Mouse (Mus musculus): ENCODE results near the gene Herc1. TPM values are rescaled to one million over a fixed set of nuclear protein-coding genes. Genes with fewer than 3 reads are reported as not detected.

Herc1 gene
- polyA plus RNA-seq, 1 experiment from 2014 or later: 24.9 TPM

DNA sequence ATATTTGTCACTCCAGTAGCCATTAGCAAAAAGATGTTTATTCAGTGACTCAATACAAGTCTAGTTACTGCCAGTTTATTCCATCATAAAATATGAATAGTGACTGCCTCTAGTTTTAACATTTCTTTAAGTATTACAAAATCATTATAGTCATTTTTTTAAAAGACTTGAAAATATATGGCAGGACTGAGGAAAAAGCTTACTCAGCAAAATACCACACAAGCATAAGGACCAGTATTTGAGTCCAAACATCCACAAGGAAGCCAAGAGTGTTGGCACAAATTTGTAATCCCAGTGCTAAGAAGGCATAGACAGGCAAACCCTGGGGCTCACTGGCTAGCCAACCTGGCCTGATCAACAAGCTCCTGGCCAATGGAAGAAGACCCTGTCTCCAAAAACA is 143.7 kb downstream of the Herc1 start:
- H3K4me3 ChIP-seq (ENCODE audit: low read depth, low read length): no peak overlapping the region
- no peak for DNase-seq (ENCODE audit: low spot score)

DNA sequence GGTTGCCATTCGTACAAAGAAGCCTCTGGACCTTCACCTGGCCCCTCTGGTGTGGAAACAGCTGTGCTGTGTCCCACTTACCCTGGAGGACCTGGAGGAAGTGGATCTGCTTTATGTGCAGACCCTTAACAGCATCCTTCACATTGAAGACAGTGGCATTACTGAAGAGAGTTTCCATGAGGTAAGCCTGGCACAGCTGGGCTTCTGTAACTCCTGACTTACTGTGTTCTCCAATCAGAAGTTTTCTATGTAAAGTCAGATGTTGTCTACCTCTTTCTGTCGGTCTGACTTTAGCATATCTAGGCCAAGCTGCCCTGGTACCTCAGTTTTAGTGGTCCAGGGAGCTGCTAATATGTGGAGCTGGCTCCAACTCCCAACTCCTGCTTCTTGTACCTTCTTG is 151.0 kb downstream of the Herc1 start:
- no peak for DNase-seq (ENCODE audit: low spot score)
- 76% methylated on average over 2 of the region's 2 CpGs for WGBS
- no peak overlapping the region for H3K9ac ChIP-seq (ENCODE audit: low read length)
- peaks cover 26% of the 10 kb centered on the region for H3K36me3 ChIP-seq (ENCODE audit: control insufficient read depth, insufficient read depth, low read length)
- no peak overlapping the region for H3K27ac ChIP-seq (replicated peaks; ENCODE audit: low read depth, low read length)
- no peaks in the 10 kb centered on the region for H3K27me3 ChIP-seq (ENCODE audit: control insufficient read depth, insufficient read depth, low read length)
- H3K4me3 ChIP-seq (ENCODE audit: low read depth, low read length): no peak overlapping the region
- no peak overlapping the region for H3K4me2 ChIP-seq (ENCODE audit: low read depth, severe bottlenecking)
- ATAC-seq (ENCODE audit: insufficient number of reproducible peaks, low FRiP score, low TSS enrichment, low read depth): no peak
- H3K4me1 ChIP-seq (ENCODE audit: control insufficient read depth, insufficient read depth, low read length): no peaks in the 10 kb centered on the region
- H3K9me3 ChIP-seq (ENCODE audit: control insufficient read depth, low read length): no peaks in the 10 kb centered on the region

More for the DNA sequence above, 143.7 kb downstream of the Herc1 start:
- Histone ChIP-seq H3K4me2 (ENCODE audit: low read depth, severe bottlenecking) (no peak overlapping the region), H3K9ac (ENCODE audit: low read length) (no peak overlapping the region), H3K27me3 (ENCODE audit: control insufficient read depth, insufficient read depth, low read length) (no peaks in the 10 kb centered on the region), H3K27ac (replicated peaks; ENCODE audit: low read depth, low read length) (no peak overlapping the region), H3K9me3 (ENCODE audit: control insufficient read depth, low read length) (no peaks in the 10 kb centered on the region), H3K4me1 (ENCODE audit: control insufficient read depth, insufficient read depth, low read length) (no peaks in the 10 kb centered on the region), H3K36me3 (ENCODE audit: control insufficient read depth, insufficient read depth, low read length) (peaks cover 20% of the 10 kb centered on the region; the same call in 1 of the 2 replicates)
- no peak for ATAC-seq (ENCODE audit: insufficient number of reproducible peaks, low FRiP score, low TSS enrichment, low read depth)

- Histone ChIP-seq H3K9ac (ENCODE audit: low read length) (no peak overlapping the region), H3K4me2 (ENCODE audit: low read depth, severe bottlenecking) (no peak overlapping the region), H3K27me3 (ENCODE audit: control insufficient read depth, insufficient read depth, low read length) (no peaks in the 10 kb centered on the region), H3K27ac (replicated peaks; ENCODE audit: low read depth, low read length) (no peak overlapping the region), H3K4me1 (ENCODE audit: control insufficient read depth, insufficient read depth, low read length) (no peaks in the 10 kb centered on the region), H3K9me3 (ENCODE audit: control insufficient read depth, low read length) (no peaks in the 10 kb centered on the region), H3K36me3 (ENCODE audit: control insufficient read depth, insufficient read depth, low read length) (peaks cover 32% of the 10 kb centered on the region), H3K4me3 (ENCODE audit: low read depth, low read length) (no peak overlapping the region)
- WGBS: 86% methylated on average over 4 of the region's 4 CpGs
- ATAC-seq (ENCODE audit: insufficient number of reproducible peaks, low FRiP score, low TSS enrichment, low read depth) (no peak), DNase-seq (ENCODE audit: low spot score) (no peak)
Measured at GRCm38 (mm10) chr9:66503879-66504411, 153.7 kb downstream of the Herc1 start.

DNA sequence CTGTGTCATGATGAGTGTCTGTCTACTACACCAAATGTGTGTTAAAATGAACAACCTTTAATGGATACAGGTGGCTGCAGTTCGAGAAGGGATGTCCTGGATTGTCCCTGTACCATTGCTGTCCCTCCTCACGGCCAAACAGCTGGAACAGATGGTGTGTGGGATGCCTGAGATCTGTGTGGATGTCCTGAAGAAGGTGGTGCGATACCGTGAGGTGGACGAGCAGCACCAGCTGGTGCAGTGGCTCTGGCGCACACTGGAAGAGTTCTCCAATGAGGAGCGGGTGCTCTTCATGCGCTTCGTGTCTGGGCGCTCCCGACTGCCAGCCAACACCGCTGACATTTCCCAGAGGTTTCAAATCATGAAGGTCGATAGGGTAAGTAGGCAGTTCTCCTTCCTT is 154.3 kb downstream of the Herc1 start:
- Histone ChIP-seq H3K27me3 (ENCODE audit: control insufficient read depth, insufficient read depth, low read length) (no peaks in the 10 kb centered on the region), H3K4me3 (ENCODE audit: low read depth, low read length) (no peak overlapping the region), H3K27ac (replicated peaks; ENCODE audit: low read depth, low read length) (no peak overlapping the region), H3K4me2 (ENCODE audit: low read depth, severe bottlenecking) (no peak overlapping the region), H3K9ac (ENCODE audit: low read length) (no peak overlapping the region), H3K4me1 (ENCODE audit: control insufficient read depth, insufficient read depth, low read length) (no peaks in the 10 kb centered on the region), H3K9me3 (ENCODE audit: control insufficient read depth, low read length) (no peaks in the 10 kb centered on the region), H3K36me3 (ENCODE audit: control insufficient read depth, insufficient read depth, low read length) (peaks cover 34% of the 10 kb centered on the region)
- ATAC-seq (ENCODE audit: insufficient number of reproducible peaks, low FRiP score, low TSS enrichment, low read depth) (no peak), DNase-seq (ENCODE audit: low spot score) (no peak)
- WGBS: 92% methylated on average over 13 of the region's 13 CpGs

DNA sequence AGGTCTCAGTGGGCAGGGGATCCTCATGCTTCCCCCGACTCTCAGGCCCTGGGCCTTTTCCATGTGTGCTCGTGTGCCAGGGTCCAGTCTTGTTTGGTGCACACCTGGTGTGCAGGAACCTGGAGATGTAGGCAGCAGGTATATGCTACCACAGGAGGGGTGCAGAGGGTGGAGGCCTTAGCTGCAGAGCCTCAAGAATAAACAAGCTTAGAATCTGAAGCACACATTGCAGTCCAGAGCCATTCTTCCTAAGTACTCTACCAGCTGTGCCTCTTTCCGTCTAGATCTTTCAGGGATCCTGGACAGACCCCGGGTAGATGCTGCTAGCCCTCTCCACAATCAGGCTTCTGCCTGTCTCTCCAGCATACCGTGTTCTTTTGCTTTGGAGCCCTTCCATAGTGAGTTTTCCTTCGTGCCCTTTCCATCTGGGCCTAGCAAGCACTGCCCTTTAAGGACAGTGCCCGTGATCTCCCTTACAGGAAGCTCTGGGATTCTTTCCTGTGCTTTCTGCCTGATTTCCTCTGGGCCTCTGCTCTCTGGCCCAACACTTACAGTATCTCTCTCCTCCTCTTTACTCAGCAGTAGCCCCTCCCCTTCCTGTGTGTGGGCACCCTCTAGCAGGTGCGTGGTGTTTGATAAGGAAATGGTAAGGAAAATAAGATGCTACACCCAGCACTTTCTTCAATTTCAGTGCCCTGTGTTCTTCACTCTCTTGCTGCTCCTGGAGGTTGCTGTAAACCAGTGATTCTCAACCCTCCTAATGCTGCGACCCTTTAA is 155.1 kb downstream of the Herc1 start:
- no peak overlapping the region for H3K27ac ChIP-seq (replicated peaks; ENCODE audit: low read depth, low read length)
- ATAC-seq (ENCODE audit: insufficient number of reproducible peaks, low FRiP score, low TSS enrichment, low read depth) (no peak), DNase-seq (ENCODE audit: low spot score) (no peak)
- no peaks in the 10 kb centered on the region for H3K9me3 ChIP-seq (ENCODE audit: control insufficient read depth, low read length)
- peaks cover 32% of the 10 kb centered on the region for H3K36me3 ChIP-seq (ENCODE audit: control insufficient read depth, insufficient read depth, low read length)
- peaks cover 2% of the 10 kb centered on the region; the same call in 1 of the 2 replicates for H3K4me1 ChIP-seq (ENCODE audit: control insufficient read depth, insufficient read depth, low read length)
- no peak overlapping the region for H3K4me2 ChIP-seq (ENCODE audit: low read depth, severe bottlenecking)
- no peaks in the 10 kb centered on the region for H3K27me3 ChIP-seq (ENCODE audit: control insufficient read depth, insufficient read depth, low read length)
- WGBS: 78% methylated on average over 9 of the region's 9 CpGs
- no peak overlapping the region for H3K4me3 ChIP-seq (ENCODE audit: low read depth, low read length)
- no peak overlapping the region for H3K9ac ChIP-seq (ENCODE audit: low read length)

- Histone ChIP-seq H3K9ac (ENCODE audit: low read length) (no peak overlapping the region; the same call in 1 of the 2 replicates), H3K36me3 (ENCODE audit: control insufficient read depth, insufficient read depth, low read length) (peaks cover 29% of the 10 kb centered on the region), H3K9me3 (ENCODE audit: control insufficient read depth, low read length) (no peaks in the 10 kb centered on the region), H3K4me2 (ENCODE audit: low read depth, severe bottlenecking) (no peak overlapping the region), H3K27ac (replicated peaks; ENCODE audit: low read depth, low read length) (no peak overlapping the region), H3K4me1 (ENCODE audit: control insufficient read depth, insufficient read depth, low read length) (peaks cover 5% of the 10 kb centered on the region; the same call in 1 of the 2 replicates), H3K27me3 (ENCODE audit: control insufficient read depth, insufficient read depth, low read length) (no peaks in the 10 kb centered on the region), H3K4me3 (ENCODE audit: low read depth, low read length) (no peak overlapping the region)
- DNase-seq (ENCODE audit: low spot score): no peak
- 83% methylated on average over 4 of the region's 4 CpGs for WGBS
- ATAC-seq (ENCODE audit: insufficient number of reproducible peaks, low FRiP score, low TSS enrichment, low read depth): no peak
Measured at GRCm38 (mm10) chr9:66506011-66506410, 155.8 kb downstream of the Herc1 start.

- peaks cover 26% of the 10 kb centered on the region for H3K36me3 ChIP-seq (ENCODE audit: control insufficient read depth, insufficient read depth, low read length)
- no peak overlapping the region; the same call in 1 of the 2 replicates for H3K9ac ChIP-seq (ENCODE audit: low read length)
- no peak overlapping the region for H3K27ac ChIP-seq (replicated peaks; ENCODE audit: low read depth, low read length)
- H3K4me1 ChIP-seq (ENCODE audit: control insufficient read depth, insufficient read depth, low read length): peaks cover 5% of the 10 kb centered on the region; the same call in 1 of the 2 replicates
- ATAC-seq (ENCODE audit: insufficient number of reproducible peaks, low FRiP score, low TSS enrichment, low read depth) (no peak), DNase-seq (ENCODE audit: low spot score) (no peak)
- H3K27me3 ChIP-seq (ENCODE audit: control insufficient read depth, insufficient read depth, low read length): no peaks in the 10 kb centered on the region
- no peak overlapping the region for H3K4me2 ChIP-seq (ENCODE audit: low read depth, severe bottlenecking)
- no peak overlapping the region for H3K4me3 ChIP-seq (ENCODE audit: low read depth, low read length)
- no peaks in the 10 kb centered on the region for H3K9me3 ChIP-seq (ENCODE audit: control insufficient read depth, low read length)
Measured at GRCm38 (mm10) chr9:66506424-66506823, 156.2 kb downstream of the Herc1 start.

GRCm38 (mm10) chr9:66507684-66508083 is 157.4 kb downstream of the Herc1 start:
- 84% methylated on average over 3 of the region's 3 CpGs for WGBS
- Histone ChIP-seq H3K27me3 (ENCODE audit: control insufficient read depth, insufficient read depth, low read length) (no peaks in the 10 kb centered on the region), H3K9ac (ENCODE audit: low read length) (no peak overlapping the region), H3K27ac (replicated peaks; ENCODE audit: low read depth, low read length) (no peak overlapping the region), H3K9me3 (ENCODE audit: control insufficient read depth, low read length) (no peaks in the 10 kb centered on the region), H3K36me3 (ENCODE audit: control insufficient read depth, insufficient read depth, low read length) (peaks cover 26% of the 10 kb centered on the region), H3K4me1 (ENCODE audit: control insufficient read depth, insufficient read depth, low read length) (peaks cover 5% of the 10 kb centered on the region; the same call in 1 of the 2 replicates), H3K4me2 (ENCODE audit: low read depth, severe bottlenecking) (no peak overlapping the region), H3K4me3 (ENCODE audit: low read depth, low read length) (no peak overlapping the region)
- DNase-seq (ENCODE audit: low spot score) (no peak), ATAC-seq (ENCODE audit: insufficient number of reproducible peaks, low FRiP score, low TSS enrichment, low read depth) (no peak)
